Mouse (Mus musculus): Measurements from ENCODE around the gene Srgap3. TPM values are rescaled to one million over a fixed set of nuclear protein-coding genes. Genes with fewer than 3 reads are reported as not detected.

The Srgap3 gene
- total RNA-seq, 4 experiments from 2014 or later = 188 to 214 (median 199) TPM

DNA sequence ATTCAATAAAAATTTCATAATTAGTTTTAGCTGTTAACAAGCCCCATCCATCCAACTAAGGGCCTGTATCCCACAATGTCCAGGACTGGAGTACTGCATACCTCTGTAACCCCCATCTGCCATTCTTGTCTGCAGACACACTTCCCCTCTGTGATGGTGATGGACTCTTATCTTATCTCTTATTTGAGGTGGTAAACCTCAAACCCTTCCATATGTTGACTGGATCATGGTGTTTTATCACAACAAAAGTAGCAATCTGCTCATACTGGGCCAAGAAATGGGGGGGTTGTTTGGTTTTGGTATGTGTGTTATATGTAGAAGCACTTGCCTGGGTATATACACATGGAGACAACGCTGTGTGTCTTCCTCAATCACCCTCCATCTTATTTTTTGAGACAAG, 255.5 kb downstream of the Srgap3 start:
- DNase-seq (ENCODE audit: low spot score in 2 of 2) = no peak

DNA sequence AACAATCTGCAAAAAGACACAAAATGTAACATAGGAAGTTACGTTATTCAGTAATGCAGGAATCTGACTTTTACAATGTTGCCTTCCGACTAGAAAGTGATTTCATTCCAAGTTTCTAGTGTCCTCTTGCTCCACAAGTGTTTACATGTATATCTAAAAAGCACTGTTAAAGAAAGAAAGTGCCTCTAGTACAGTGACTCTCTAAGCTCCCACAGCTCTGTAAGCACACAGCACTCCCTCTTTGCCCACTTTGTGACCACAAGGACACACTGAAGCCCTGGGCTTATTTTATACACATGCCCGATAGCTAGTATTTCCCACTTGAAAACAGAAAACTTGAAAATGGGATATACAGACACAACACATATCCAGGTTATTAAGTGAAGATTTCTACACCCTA, 259.0 kb downstream of the Srgap3 start:
- no peak for DNase-seq (ENCODE audit: low spot score in 2 of 2)

DNA sequence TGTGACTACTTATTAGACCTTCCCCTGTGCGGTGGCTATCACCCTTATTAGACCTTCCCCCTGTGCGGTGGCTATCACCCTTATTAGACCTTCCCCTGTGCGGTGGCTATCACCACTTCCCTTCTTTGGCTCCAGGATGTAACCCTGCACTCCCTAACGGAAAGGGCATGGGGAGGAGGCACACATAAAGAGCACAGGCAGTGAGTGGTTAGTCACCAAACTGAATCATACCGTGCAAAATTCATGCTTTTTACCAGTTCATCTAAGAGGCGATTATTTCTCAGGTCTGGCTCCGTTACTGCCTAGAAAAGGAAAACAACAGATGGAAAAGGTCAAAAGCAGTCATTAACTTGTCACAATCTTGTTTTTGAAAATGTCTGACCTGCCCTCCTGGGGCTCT, 260.6 kb downstream of the Srgap3 start:
- DNase-seq (ENCODE audit: low spot score in 2 of 2) = no peak

DNA sequence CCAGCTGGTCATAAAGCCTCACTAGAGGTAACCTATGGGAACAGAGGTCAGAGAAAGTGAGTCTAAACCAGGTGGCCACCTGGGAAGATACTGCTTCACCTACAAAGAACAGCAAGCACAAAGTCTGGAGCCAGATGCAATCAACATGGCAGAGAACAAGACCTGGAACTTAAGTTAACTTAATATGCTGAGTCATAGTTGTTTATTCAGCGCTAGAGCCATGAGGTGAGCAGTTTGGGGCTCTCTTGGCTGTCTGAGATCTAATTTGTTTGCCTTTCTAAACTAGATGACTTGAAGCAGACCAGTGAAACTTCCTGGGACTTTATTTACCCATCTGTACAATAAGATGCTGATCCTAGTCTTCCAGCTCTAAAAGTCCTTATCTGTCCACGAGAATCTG, 263.0 kb downstream of the Srgap3 start:
- no peak for DNase-seq (ENCODE audit: low spot score in 2 of 2)

Other genes starting within 250 kb of the Srgap3 start
- gene Thumpd3, start 99.0 kb upstream of the Srgap3 start, total RNA-seq (2022) = 10 to 100 TPM; 25.3 to 30.8 (median 27.7) TPM
- gene Setd5, start 130.1 kb upstream of the Srgap3 start, total RNA-seq (2022) = 100 to 1,000 TPM; 107 to 112 (median 109) TPM
- gene Lhfpl4, start 248.1 kb upstream of the Srgap3 start, total RNA-seq (2022) = 10 to 100 TPM; 80.5 to 86.0 (median 81.1) TPM

All from left cerebral cortex, adult 8-10 months (tissue).